Mouse (Mus musculus): Measurements from ENCODE around the gene Cryzl1. TPM values are rescaled to one million over a fixed set of nuclear protein-coding genes. Genes with fewer than 3 reads are reported as not detected.

Cryzl1 gene
- polyA plus RNA-seq, 1 experiment from 2014 or later = 80.8 TPM

DNA sequence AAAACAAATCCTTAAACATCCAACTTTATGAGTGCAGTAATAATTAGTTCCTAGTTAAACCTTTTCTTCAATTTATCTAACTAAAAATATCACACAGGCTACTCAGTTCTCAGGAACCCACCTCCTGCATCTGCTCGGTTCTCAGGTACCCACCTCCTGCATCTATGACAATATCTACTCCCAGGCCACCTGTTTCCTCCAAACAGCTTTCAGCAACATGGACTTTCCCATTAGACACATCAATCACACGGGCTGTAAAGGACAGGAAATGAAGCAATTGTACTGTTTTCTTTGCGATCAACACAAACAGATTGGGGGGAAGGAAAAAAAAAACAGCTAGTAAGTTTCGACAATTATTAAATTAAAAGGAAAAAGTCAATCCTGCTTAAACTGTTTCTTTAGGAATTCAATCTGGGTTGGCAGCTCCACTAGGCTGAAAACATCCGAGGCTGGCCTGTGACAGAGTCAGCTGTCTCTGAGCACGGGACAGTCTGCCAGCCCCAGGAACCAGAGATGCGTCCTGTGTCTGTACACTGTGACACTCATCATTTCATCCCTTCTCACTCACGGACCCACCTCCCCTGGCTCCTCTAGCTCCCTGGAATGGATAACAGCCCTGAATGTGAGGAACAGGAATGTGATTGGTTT lies 33.5 kb downstream of the Cryzl1 start:
- Histone ChIP-seq H3K9ac (replicated peaks; ENCODE audit: low read length) (no peak overlapping the region; the same call in 1 of the 2 replicates), H3K27ac (ENCODE audit: low read length) (peak overlapping the region; percentile 58; the same call in 1 of the 2 replicates)
- peak; percentile 68; the same call in 1 of the 2 replicates for ATAC-seq (ENCODE audit: low FRiP score, low TSS enrichment)

DNA sequence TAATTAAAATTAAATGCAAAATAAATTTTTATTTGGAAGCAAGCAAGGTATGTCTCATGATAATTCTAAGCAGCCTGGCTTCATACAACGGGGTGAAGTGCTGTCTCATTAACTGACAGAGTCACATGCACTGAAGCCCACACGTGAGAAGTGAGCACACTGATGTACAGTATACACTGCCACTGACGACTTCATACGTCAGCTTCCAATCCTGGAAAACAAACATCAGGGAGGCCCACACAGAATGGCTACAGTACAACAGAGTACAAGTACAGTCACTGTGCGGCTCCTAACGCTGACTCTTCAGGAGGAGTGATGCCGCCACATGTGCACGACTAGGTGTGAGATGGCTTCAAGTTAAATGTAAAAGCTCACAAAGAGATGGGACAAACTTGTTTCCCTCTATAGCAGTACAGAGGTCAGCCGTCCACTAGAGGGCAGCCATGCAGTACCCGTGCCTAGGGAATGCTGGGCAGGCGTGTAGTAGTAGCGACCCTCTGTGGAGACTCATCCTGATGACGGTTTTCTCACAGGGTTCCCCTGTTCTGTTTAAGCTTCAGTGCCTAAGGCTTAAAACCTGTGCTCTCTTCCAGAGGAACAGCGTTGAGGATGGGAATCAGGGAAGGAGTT lies 34.2 kb downstream of the Cryzl1 start:
- peak; percentile 96 for ATAC-seq (ENCODE audit: low FRiP score, low TSS enrichment)
- no peak overlapping the region for H3K9ac ChIP-seq (replicated peaks; ENCODE audit: low read length)
- no peak overlapping the region for H3K27ac ChIP-seq (ENCODE audit: low read length)
- H3K4me2 ChIP-seq (replicated peaks; ENCODE audit: low read depth, low read length) = no peak overlapping the region
- H3K9me3 ChIP-seq (ENCODE audit: low read length) = 0 out of 2 replicates have a peak, but pooled peaks cover 3% of the 10 kb centered on the region
- peaks cover 13% of the 10 kb centered on the region for H3K36me3 ChIP-seq (ENCODE audit: insufficient read depth, low read length)
- no peak overlapping the region for H3K4me3 ChIP-seq (ENCODE audit: low read length)
- no peaks in the 10 kb centered on the region for H3K27me3 ChIP-seq (ENCODE audit: insufficient read depth, low read length)
- H3K4me1 ChIP-seq (ENCODE audit: insufficient read depth, low read length) = peaks cover 15% of the 10 kb centered on the region
- 26% methylated on average over 14 of the region's 14 CpGs for WGBS

More for the DNA sequence above, 33.5 kb downstream of the Cryzl1 start:
- WGBS = 15% methylated on average over 8 of the region's 8 CpGs
- peaks cover 9% of the 10 kb centered on the region for H3K4me1 ChIP-seq (ENCODE audit: insufficient read depth, low read length)
- H3K4me3 ChIP-seq (ENCODE audit: low read length) = no peak overlapping the region
- H3K27me3 ChIP-seq (ENCODE audit: insufficient read depth, low read length) = no peaks in the 10 kb centered on the region
- H3K4me2 ChIP-seq (replicated peaks; ENCODE audit: low read depth, low read length) = 0 out of 2 replicates have a peak overlapping the region, but pooled peaks have one; percentile 7
- peaks cover 15% of the 10 kb centered on the region for H3K36me3 ChIP-seq (ENCODE audit: insufficient read depth, low read length)
- H3K9me3 ChIP-seq (ENCODE audit: low read length) = 0 out of 2 replicates have a peak, but pooled peaks cover 3% of the 10 kb centered on the region

DNA sequence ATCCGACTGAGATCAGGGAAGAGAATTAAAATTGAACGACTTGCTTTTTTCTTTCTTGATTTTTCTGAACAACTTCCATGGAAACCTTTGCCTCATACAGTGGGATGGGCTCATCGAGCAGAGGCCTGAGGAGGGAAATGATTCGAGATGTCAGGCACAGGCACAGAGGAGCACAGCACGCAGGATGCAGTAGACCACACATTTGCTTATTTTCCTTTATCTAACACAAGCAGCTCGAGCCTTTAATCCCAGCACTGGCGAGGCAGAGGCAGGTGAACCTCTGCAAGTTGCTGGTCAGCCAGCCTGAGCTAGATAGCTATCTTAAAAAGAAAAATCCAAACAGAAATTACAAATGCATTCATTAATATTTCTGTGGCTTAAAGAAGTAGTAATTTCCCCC lies 39.0 kb downstream of the Cryzl1 start:
- 0 out of 2 replicates have a peak overlapping the region, but pooled peaks have one; percentile 20 for H3K9ac ChIP-seq (replicated peaks; ENCODE audit: low read length)
- H3K27ac ChIP-seq (ENCODE audit: low read length) = no peak overlapping the region
- ATAC-seq (ENCODE audit: low FRiP score, low TSS enrichment) = no peak
- no peaks in the 10 kb centered on the region for H3K9me3 ChIP-seq (ENCODE audit: low read length)
- peaks cover 8% of the 10 kb centered on the region; the same call in 1 of the 2 replicates for H3K36me3 ChIP-seq (ENCODE audit: insufficient read depth, low read length)
- WGBS = 53% methylated on average over 7 of the region's 7 CpGs
- no peaks in the 10 kb centered on the region for H3K27me3 ChIP-seq (ENCODE audit: insufficient read depth, low read length)
- peaks cover 20% of the 10 kb centered on the region for H3K4me1 ChIP-seq (ENCODE audit: insufficient read depth, low read length)
- H3K4me2 ChIP-seq (replicated peaks; ENCODE audit: low read depth, low read length) = no peak overlapping the region
- H3K4me3 ChIP-seq (ENCODE audit: low read length) = no peak overlapping the region

DNA sequence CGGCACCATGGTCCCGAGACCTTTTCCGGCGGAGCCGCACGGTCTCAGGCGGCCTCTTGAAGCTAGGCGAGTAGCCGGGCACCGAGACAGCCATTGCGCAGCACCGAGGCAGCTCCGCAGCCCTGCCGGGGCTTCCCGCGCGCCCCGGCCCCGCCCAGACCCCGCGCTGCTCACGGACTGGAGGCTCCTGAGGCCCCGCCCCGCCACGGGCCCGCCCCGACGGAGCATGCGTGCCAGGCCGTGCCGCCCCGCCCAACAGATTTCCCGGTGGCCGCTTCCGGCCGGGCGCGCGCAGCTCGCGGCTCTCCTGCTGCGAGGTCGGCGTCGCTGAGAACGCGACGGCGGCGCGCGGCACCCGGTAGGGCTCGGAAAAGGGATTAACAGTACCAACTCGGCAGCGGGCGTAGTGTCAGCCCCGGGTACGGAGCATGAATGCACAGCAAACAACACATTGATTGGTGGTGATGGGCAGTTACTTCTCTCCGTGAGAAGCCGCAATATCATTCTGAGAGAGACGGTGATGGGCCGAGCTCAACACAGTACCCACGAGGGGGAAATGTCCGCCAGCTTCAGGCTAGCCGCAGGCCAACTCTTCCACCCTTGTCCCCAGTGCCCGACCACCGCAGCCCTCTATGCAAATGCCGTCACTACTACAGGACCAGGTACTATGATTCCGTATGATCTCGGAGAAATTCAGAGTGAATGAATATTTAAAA lies 40.0 kb downstream of the Cryzl1 start, which contains the start of gene Donson:
Gene Donson (minus strand): TSS at position 152 of the 716 bp plus-strand sequence.
- WGBS = under 1% methylated on average over 54 of the region's 71 CpGs

DNA sequence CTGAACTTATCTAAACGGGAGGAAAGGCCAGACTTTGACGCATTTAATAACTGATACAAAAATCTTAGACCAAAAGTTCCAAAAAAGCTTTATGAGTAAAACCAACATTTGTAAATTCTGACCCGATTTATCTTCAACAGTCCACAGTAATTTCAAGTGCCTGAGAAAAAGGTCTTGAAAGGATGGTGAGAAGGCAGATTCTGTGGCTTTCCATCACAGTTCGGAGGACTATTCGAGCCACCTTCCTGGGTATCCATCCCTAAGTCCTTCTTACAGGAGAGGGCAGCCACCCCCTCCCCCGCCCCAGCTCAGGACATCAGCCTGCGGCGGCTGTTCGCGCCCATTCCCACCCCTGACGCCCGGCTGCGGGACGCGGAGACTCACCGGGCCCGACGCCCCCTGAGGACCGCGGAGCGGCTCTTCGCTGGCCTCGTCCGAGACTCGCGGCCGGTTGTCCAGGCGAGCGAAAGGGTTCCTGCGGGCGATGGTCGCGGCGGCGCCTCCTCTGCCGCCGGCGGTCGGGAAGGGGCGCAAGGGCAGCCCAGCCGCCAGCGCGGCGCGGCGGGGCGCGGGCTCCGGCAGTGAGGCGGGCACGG lies 40.7 kb downstream of the Cryzl1 start:
- Histone ChIP-seq H3K27ac (ENCODE audit: low read length) (peak overlapping the region; percentile 59; the same call in 1 of the 2 replicates), H3K9me3 (ENCODE audit: low read length) (no peaks in the 10 kb centered on the region), H3K4me3 (ENCODE audit: low read length) (peak overlapping the region; percentile 68), H3K9ac (replicated peaks; ENCODE audit: low read length) (peak overlapping the region; percentile 78), H3K4me2 (replicated peaks; ENCODE audit: low read depth, low read length) (peak overlapping the region; percentile 62), H3K36me3 (ENCODE audit: insufficient read depth, low read length) (peaks cover 14% of the 10 kb centered on the region), H3K4me1 (ENCODE audit: insufficient read depth, low read length) (peaks cover 20% of the 10 kb centered on the region), H3K27me3 (ENCODE audit: insufficient read depth, low read length) (no peaks in the 10 kb centered on the region)
- WGBS = 1% methylated on average over 51 of the region's 51 CpGs
- ATAC-seq (ENCODE audit: low FRiP score, low TSS enrichment) = peak; percentile 54

More for the DNA sequence above, 40.0 kb downstream of the Cryzl1 start, which contains the start of gene Donson:
- Histone ChIP-seq H3K36me3 (ENCODE audit: insufficient read depth, low read length) (peaks cover 14% of the 10 kb centered on the region), H3K9ac (replicated peaks; ENCODE audit: low read length) (peak within 1 kb of the TSS; percentile 78), H3K27ac (ENCODE audit: low read length) (peak within 1 kb of the TSS; percentile 68), H3K4me1 (ENCODE audit: insufficient read depth, low read length) (peaks cover 20% of the 10 kb centered on the region), H3K4me3 (ENCODE audit: low read length) (peak within 1 kb of the TSS; percentile 68), H3K9me3 (ENCODE audit: low read length) (no peaks in the 10 kb centered on the region), H3K4me2 (replicated peaks; ENCODE audit: low read depth, low read length) (peak within 1 kb of the TSS; percentile 89), H3K27me3 (ENCODE audit: insufficient read depth, low read length) (no peaks in the 10 kb centered on the region)
- peak; percentile 99 for ATAC-seq (ENCODE audit: low FRiP score, low TSS enrichment)

DNA sequence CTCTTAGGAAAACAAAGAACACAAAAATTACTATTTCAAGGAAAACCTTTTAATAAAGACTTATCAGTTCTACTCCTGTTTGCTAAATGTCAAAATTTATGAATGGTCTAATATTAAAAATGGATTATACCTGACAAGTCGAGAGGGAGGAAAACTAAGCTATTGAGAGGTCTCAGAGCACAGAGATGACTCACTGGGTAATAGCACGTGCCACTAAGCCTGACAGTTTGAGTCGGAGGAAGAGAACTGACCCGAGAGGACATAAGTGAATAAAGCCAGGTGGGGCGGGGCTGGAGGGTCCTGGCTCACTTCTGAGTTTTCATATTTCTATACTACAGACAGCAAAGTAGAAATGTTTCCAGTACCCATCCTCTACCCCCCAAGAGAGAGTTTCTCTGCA lies 42.4 kb downstream of the Cryzl1 start:
- peaks cover 24% of the 10 kb centered on the region for H3K36me3 ChIP-seq (ENCODE audit: insufficient read depth, low read length)
- H3K4me1 ChIP-seq (ENCODE audit: insufficient read depth, low read length) = peaks cover 20% of the 10 kb centered on the region
- H3K9me3 ChIP-seq (ENCODE audit: low read length) = no peaks in the 10 kb centered on the region
- H3K9ac ChIP-seq (replicated peaks; ENCODE audit: low read length) = no peak overlapping the region
- no peak for ATAC-seq (ENCODE audit: low FRiP score, low TSS enrichment)
- 84% methylated on average over 5 of the region's 5 CpGs for WGBS
- no peak overlapping the region for H3K4me2 ChIP-seq (replicated peaks; ENCODE audit: low read depth, low read length)
- no peaks in the 10 kb centered on the region for H3K27me3 ChIP-seq (ENCODE audit: insufficient read depth, low read length)
- H3K27ac ChIP-seq (ENCODE audit: low read length) = no peak overlapping the region
- no peak overlapping the region for H3K4me3 ChIP-seq (ENCODE audit: low read length)

DNA sequence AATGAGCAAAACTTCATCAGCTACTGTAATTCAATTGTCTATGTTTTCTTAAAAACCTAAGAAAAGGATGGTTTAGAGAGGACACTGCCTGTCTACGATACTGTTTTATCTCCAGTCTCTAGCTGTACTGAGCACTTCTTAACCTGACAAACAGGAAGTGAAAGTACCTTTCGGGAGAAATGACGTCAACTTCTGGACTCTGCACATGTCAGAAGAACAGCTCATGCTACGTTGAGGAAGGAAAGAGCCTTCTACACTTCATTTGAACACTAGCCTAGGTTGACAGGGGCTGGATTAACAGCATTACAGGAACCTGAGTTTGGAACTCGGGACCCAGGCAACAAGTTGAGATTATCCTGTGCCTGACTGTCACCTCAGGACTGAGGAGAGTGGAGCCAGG lies 43.2 kb downstream of the Cryzl1 start:
- H3K27me3 ChIP-seq (ENCODE audit: insufficient read depth, low read length) = no peaks in the 10 kb centered on the region
- peaks cover 31% of the 10 kb centered on the region for H3K36me3 ChIP-seq (ENCODE audit: insufficient read depth, low read length)
- no peak for ATAC-seq (ENCODE audit: low FRiP score, low TSS enrichment)
- 85% methylated on average over 5 of the region's 5 CpGs for WGBS
- no peak overlapping the region for H3K4me2 ChIP-seq (replicated peaks; ENCODE audit: low read depth, low read length)
- H3K9ac ChIP-seq (replicated peaks; ENCODE audit: low read length) = no peak overlapping the region
- no peak overlapping the region for H3K27ac ChIP-seq (ENCODE audit: low read length)
- peaks cover 20% of the 10 kb centered on the region for H3K4me1 ChIP-seq (ENCODE audit: insufficient read depth, low read length)
- H3K9me3 ChIP-seq (ENCODE audit: low read length) = no peaks in the 10 kb centered on the region
- H3K4me3 ChIP-seq (ENCODE audit: low read length) = no peak overlapping the region

DNA sequence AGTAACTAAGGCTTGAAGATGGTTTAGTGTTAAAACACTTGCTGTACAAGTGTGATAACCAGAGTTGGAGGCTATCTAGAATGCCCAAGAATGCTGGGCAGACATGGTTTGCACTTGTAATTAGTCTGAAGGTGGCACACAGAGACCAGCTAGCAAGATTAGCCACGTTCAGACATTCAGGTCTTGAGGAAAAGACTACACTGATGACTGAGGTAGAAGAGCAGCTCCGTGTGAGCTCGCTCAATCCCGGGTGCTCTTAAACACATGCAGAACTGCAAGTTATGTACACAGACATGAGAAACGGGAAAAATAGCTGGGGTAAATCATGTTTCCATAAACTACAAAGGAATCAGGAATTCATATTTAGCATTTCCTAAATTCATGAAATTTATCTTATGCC lies 48.1 kb downstream of the Cryzl1 start:
- H3K4me2 ChIP-seq (replicated peaks; ENCODE audit: low read depth, low read length) = no peak overlapping the region
- H3K9ac ChIP-seq (replicated peaks; ENCODE audit: low read length) = no peak overlapping the region
- H3K4me3 ChIP-seq (ENCODE audit: low read length) = no peak overlapping the region
- H3K27ac ChIP-seq (ENCODE audit: low read length) = no peak overlapping the region
- no peaks in the 10 kb centered on the region for H3K9me3 ChIP-seq (ENCODE audit: low read length)
- no peaks in the 10 kb centered on the region for H3K27me3 ChIP-seq (ENCODE audit: insufficient read depth, low read length)
- ATAC-seq (ENCODE audit: low FRiP score, low TSS enrichment) = no peak
- 80% methylated on average over 5 of the region's 5 CpGs for WGBS
- H3K4me1 ChIP-seq (ENCODE audit: insufficient read depth, low read length) = no peaks in the 10 kb centered on the region
- H3K36me3 ChIP-seq (ENCODE audit: insufficient read depth, low read length) = peaks cover 58% of the 10 kb centered on the region

DNA sequence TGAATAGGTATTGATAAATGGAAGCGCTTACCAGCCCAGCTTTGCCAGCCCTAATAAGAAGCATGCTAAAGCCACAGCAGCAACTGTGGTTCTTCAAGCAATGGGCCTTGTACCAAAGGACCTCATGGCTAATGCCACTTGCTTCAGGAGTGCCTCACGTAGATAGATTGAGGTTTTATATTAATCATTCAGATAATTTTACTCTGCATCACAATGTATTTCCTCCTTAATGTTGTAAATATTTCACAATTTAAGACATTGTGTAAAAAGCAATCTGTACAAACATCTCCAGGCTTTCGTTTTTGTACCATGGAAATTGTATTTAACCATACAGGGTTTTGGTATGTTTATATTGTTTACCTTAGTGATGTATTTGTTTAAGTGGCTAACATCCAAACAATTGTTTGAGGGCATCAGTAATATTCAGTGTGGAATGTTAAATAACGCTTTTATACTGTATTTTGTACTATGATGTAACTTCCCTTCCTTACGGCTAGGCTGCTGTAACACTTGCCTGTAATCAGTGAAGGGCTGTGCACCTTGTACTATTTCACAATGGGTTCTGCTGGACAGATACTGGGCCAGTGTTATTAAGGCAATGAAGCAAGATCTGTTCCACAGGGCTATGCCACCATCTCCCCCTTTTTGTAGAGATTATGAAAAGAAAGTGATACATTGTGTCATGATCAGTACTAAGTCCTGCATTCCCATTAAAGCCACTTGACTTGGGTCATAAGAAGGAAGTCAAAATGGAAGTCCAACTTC lies 50.4 kb downstream of the Cryzl1 start:
- ATAC-seq (ENCODE audit: low FRiP score, low TSS enrichment) = no peak
- no peaks in the 10 kb centered on the region for H3K27me3 ChIP-seq (ENCODE audit: insufficient read depth, low read length)
- H3K4me3 ChIP-seq (ENCODE audit: low read length) = no peak overlapping the region
- H3K9ac ChIP-seq (replicated peaks; ENCODE audit: low read length) = no peak overlapping the region
- no peaks in the 10 kb centered on the region for H3K4me1 ChIP-seq (ENCODE audit: insufficient read depth, low read length)
- H3K9me3 ChIP-seq (ENCODE audit: low read length) = no peaks in the 10 kb centered on the region
- WGBS = 87% methylated on average over 5 of the region's 5 CpGs
- peaks cover 58% of the 10 kb centered on the region for H3K36me3 ChIP-seq (ENCODE audit: insufficient read depth, low read length)
- no peak overlapping the region for H3K4me2 ChIP-seq (replicated peaks; ENCODE audit: low read depth, low read length)
- H3K27ac ChIP-seq (ENCODE audit: low read length) = no peak overlapping the region

All from kidney, embryonic 16.5 days (tissue).